Mouse (Mus musculus): ENCODE results near the gene 9430038I01Rik.

Gene 9430038I01Rik

DNA sequence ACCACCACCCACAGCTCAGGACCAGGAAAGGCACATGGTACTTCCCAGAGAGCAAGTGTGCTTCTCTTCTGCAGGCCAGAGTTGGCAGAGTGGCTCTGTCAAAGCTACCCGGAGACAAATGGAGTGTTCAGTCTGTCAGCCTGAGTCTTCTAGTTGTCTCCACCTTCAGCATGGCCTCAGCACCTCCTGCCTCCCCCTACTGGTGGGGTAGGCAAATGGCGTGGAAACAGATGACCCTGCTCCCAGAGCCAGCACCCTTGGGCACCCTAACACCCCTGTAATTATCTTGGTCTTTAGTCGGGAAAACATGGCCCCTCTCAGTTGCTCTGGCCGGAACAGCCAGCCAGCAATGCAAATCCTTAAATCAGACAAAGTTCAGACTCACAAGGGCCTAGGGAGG lies 43.8 kb downstream of the 9430038I01Rik start:
- no peak for DNase-seq (ENCODE audit: low spot score in 2 of 2)

DNA sequence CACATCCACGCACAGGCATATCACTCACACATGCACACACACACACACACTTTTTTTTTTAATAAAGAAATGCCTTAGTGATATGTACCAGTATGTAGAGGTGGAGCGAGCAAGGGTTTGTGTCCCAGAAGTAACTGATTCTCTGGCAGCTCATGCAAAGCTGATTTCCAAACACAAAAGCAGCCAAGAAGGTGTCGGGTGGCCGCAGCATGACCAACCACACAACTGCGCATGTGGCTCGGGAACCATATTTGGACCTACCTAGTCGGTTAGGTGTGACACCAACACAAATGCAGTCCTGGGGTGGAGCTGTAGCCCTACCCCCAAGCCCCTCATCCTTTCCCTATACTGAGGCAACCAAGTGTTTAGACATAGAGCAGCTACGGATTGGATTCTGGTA lies 45.5 kb downstream of the 9430038I01Rik start:
- DNase-seq (ENCODE audit: low spot score in 2 of 2): no peak

DNA sequence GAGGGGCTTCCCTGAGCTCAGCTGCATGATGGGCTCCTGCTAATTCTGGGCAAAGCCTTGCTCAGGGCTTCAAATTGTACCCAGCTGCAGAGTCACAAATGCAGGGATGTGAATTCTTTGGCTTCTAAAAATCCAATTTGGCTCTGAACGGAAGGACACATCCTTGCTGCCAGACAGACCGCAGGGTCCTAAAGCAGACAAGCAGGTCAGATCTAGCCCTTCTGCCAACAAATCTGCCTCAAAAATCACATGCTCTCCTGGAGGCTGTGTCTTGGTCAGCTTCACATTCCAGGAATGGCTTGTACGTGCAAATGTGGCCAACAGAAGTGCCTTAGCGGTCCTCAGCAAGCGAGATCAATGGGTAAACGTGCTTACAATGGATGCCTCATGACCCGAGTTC lies 46.0 kb downstream of the 9430038I01Rik start:
- no peak for DNase-seq (ENCODE audit: low spot score in 2 of 2)

DNA sequence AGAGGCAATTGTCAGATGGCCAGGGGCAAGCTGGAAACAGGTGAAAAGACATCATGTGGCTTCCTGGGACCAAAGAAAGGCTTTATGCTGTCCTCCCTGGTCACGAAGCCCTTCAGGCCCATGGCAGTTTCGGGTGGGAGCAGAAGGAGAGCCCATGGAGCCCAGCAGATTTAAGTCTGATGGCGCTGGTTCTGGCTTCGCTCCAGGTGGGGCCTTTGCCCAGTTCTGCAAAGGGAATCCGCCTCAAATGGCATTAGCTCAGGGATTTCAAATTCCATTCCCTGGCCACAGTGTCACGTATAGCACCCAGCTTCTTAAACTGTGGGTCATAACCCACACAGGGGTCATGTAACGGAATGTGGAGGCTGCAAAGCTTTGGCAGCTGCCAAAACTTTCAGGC lies 63.7 kb downstream of the 9430038I01Rik start:
- no peak for DNase-seq (ENCODE audit: low spot score in 2 of 2)

DNA sequence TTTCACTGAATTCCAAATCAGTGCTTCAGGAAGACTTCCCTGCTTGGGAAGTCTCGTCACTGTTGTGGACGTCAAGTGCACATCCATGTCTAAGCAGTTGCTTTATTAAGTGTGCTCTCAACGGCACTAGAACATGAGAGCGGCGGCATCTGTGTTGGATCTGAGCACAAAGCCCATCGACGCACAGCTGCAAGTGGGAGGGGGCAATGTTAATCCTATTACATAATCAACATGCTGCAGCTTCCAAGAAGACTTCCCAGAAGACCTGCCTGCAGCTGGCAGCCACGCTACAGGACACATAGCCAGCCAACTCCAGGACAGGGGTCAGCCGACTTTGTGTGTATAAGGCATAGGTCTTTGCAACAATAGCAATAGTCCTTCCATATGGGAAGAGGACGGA lies 64.5 kb downstream of the 9430038I01Rik start:
- no peak for DNase-seq (ENCODE audit: low spot score in 2 of 2)

DNA sequence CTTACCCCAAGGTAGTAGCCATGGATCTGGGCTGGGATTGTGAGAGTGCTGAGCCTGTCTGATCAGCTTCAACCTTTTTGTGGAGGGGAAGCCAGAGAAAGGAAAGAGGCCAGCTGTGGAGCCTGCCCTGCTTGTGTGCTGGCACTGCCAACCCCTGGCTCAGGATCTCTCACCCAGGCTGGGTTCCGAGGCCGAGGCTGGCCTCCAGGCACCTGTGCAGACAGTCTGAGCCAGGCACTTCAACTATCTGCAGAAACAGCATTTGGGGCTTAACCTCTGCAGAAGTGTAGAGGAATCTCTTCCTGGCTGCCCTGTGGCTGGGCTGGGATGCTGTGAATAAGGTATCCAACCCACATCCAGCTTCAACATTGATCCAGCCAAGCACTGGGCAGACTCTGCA lies 76.6 kb downstream of the 9430038I01Rik start:
- no peak for DNase-seq (ENCODE audit: low spot score in 2 of 2)
